ENCODE assay signal across 8 mouse cellular contexts in genomic region chr10:59898180-59898778, GRCm38 (mm10). TPM values are rescaled to one million over a fixed set of nuclear protein-coding genes. Genes with fewer than 3 reads are reported as not detected.
A peak's percentile ranks its signal among the peaks of the same experiment; 100 is the strongest.
DNase-seq lines count a peak whose midpoint lies in the region; ATAC-seq and TF ChIP-seq lines count a peak whose summit lies in the region.

No protein-coding gene starts in this region.

- no peaks in the 10 kb centered on the region for H3K27me3 ChIP-seq in heart, embryonic 13.5 days (replicated peaks)
- no peaks in the 10 kb centered on the region for H3K27me3 ChIP-seq in heart, postnatal 0 days (ENCODE audit: control insufficient read depth, insufficient read depth, low read length)
- no peaks in the 10 kb centered on the region for H3K27me3 ChIP-seq in liver, embryonic 16.5 days (ENCODE audit: control insufficient read depth, insufficient read depth, low read depth, low read length)

- peak overlapping the region; percentile 80 for H3K9ac ChIP-seq in heart, embryonic 13.5 days
- H3K9ac ChIP-seq in heart, postnatal 0 days (replicated peaks; ENCODE audit: low read depth, low read length) = no peak overlapping the region
- peak overlapping the region; percentile 74; the same call in 1 of the 2 replicates for H3K9ac ChIP-seq in liver, embryonic 16.5 days (ENCODE audit: low read depth, low read length)

- peak overlapping the region; percentile 63; the same call in 1 of the 2 replicates for H3K4me2 ChIP-seq in heart, embryonic 13.5 days
- H3K4me2 ChIP-seq in heart, postnatal 0 days (ENCODE audit: low read depth, low read length) = no peak overlapping the region
- peak overlapping the region; percentile 78 for H3K4me2 ChIP-seq in liver, embryonic 16.5 days (ENCODE audit: low read depth, low read length)

- TF ChIP-seq EP300 in heart, postnatal 0 days (IDR thresholded peaks at IDR 0.05; ENCODE audit: low read depth) = no peak

- TF ChIP-seq CTCF in brain, embryonic 14.5 days (IDR thresholded peaks at IDR 0.05; ENCODE audit: borderline replicate concordance, extremely low read depth, insufficient read depth, insufficient read length) = no peak
- no peak for TF ChIP-seq CTCF in heart, postnatal 0 days (IDR thresholded peaks at IDR 0.05; ENCODE audit: low read depth)

- no peaks in the 10 kb centered on the region for H3K9me3 ChIP-seq in heart, embryonic 13.5 days
- H3K9me3 ChIP-seq in heart, postnatal 0 days (replicated peaks; ENCODE audit: control insufficient read depth, low read length) = no peaks in the 10 kb centered on the region
- H3K9me3 ChIP-seq in liver, embryonic 16.5 days (replicated peaks; ENCODE audit: control insufficient read depth, low read length) = no peaks in the 10 kb centered on the region

- no peak for ATAC-seq in heart, embryonic 13.5 days (ENCODE audit: extremely low read depth, insufficient number of reproducible peaks, low FRiP score, low TSS enrichment)
- no peak for ATAC-seq in heart, postnatal 0 days (ENCODE audit: insufficient read depth, low read depth)
- ATAC-seq in liver, embryonic 16.5 days (ENCODE audit: low read depth) = no peak

- H3K4me1 ChIP-seq in heart, embryonic 13.5 days = peaks cover 74% of the 10 kb centered on the region
- H3K4me1 ChIP-seq in heart, postnatal 0 days (ENCODE audit: control insufficient read depth, insufficient read depth) = peaks cover 61% of the 10 kb centered on the region
- peaks cover 50% of the 10 kb centered on the region for H3K4me1 ChIP-seq in liver, embryonic 16.5 days (ENCODE audit: control insufficient read depth, low read depth, low read length)

- 71% methylated on average over 9 of the region's 9 CpGs for WGBS in heart, embryonic 13.5 days
- WGBS in heart, postnatal 0 days = 73% methylated on average over 9 of the region's 9 CpGs
- WGBS in liver, embryonic 16.5 days (ENCODE audit: insufficient replicate concordance) = 59% methylated on average over 9 of the region's 9 CpGs

- TF ChIP-seq POLR2A in brain, embryonic 14.5 days (IDR thresholded peaks at IDR 0.05; ENCODE audit: borderline replicate concordance, extremely low read depth, insufficient read depth, insufficient read length, poor library complexity, severe bottlenecking) = no peak

- H3K36me3 ChIP-seq in heart, embryonic 13.5 days = peaks cover 54% of the 10 kb centered on the region
- peaks cover 44% of the 10 kb centered on the region for H3K36me3 ChIP-seq in heart, postnatal 0 days (replicated peaks; ENCODE audit: control insufficient read depth, insufficient read depth, low read length)
- peaks cover 50% of the 10 kb centered on the region for H3K36me3 ChIP-seq in liver, embryonic 16.5 days (ENCODE audit: control insufficient read depth, insufficient read depth)

- no peak overlapping the region for H3K4me3 ChIP-seq in heart, embryonic 13.5 days
- H3K4me3 ChIP-seq in heart, postnatal 0 days (ENCODE audit: low read depth, low read length) = no peak overlapping the region
- H3K4me3 ChIP-seq in liver, embryonic 16.5 days (ENCODE audit: low read depth, low read length) = no peak overlapping the region

- no peak for DNase-seq in heart, adult 18-20 months
- peak; percentile 54 for DNase-seq in brain, embryonic 14.5 days (ENCODE audit: low read depth)
- DNase-seq in heart, postnatal 0 days (ENCODE audit: low spot score) = no peak
- no peak for DNase-seq in frontal cortex, adult 2 months (ENCODE audit: extremely low spot score in 1 of 2, low spot score in 1 of 2)
- DNase-seq in B cell, adult 2 months = no peak
- DNase-seq in layer of hippocampus, adult 18-20 months (ENCODE audit: low spot score in 2 of 2) = no peak

- peak overlapping the region; percentile 97 for H3K27ac ChIP-seq in heart, embryonic 13.5 days (replicated peaks)
- peak overlapping the region; percentile 23 for H3K27ac ChIP-seq in heart, postnatal 0 days (ENCODE audit: low read depth)
- H3K27ac ChIP-seq in liver, embryonic 16.5 days (ENCODE audit: low read length) = peak overlapping the region; percentile 97

RNA-seq across cellular contexts. Expression of gene Dnajb12, which starts 18.9 kb away (rescaled TPM):
- 22.9 and 23.7 TPM in 2 replicates for polyA plus RNA-seq in heart, embryonic 13.5 days (2015; fragmentation: Nextera tagmentation; extraction: Ambion mirVana)
- total RNA-seq in heart, adult 18-20 months (2021) = 10 to 100 TPM; 38.6 to 42.3 TPM
- polyA plus RNA-seq in brain, embryonic 14.5 days (2012; rRNA removed) = 22.6 and 34.0 TPM in 2 replicates
- 48.5 and 50.0 TPM in 2 replicates for total RNA-seq in heart, postnatal 0 days (2014; rRNA removed; ENCODE audit: low replicate concordance)
- polyA plus RNA-seq in heart, postnatal 0 days (2015; fragmentation: Nextera tagmentation; extraction: Ambion mirVana) = 18.4 and 18.5 TPM in 2 replicates
- polyA plus RNA-seq in liver, embryonic 16.5 days (2015; fragmentation: Nextera tagmentation; extraction: Ambion mirVana) = 14.8 and 15.5 TPM in 2 replicates
- polyA plus RNA-seq in frontal cortex, adult 2 months (2012; rRNA removed) = 49.0 and 50.3 TPM in 2 replicates
- 10 to 100 TPM; 52.7 to 53.2 TPM for total RNA-seq in layer of hippocampus, adult 18-20 months (2021)

RNA-seq across cellular contexts. Expression of gene Ddit4, which starts 53.4 kb away (rescaled TPM):
- 19.7 and 24.5 TPM in 2 replicates for polyA plus RNA-seq in heart, embryonic 13.5 days (2015; fragmentation: Nextera tagmentation; extraction: Ambion mirVana)
- total RNA-seq in heart, adult 18-20 months (2021) = 100 to 1,000 TPM; 158 to 190 TPM
- polyA plus RNA-seq in brain, embryonic 14.5 days (2012; rRNA removed) = 82.4 and 114 TPM in 2 replicates
- 30.3 and 35.6 TPM in 2 replicates for total RNA-seq in heart, postnatal 0 days (2014; rRNA removed; ENCODE audit: low replicate concordance)
- polyA plus RNA-seq in heart, postnatal 0 days (2015; fragmentation: Nextera tagmentation; extraction: Ambion mirVana) = 17.0 and 17.4 TPM in 2 replicates
- 5.0 and 6.8 TPM in 2 replicates for polyA plus RNA-seq in liver, embryonic 16.5 days (2015; fragmentation: Nextera tagmentation; extraction: Ambion mirVana)
- polyA plus RNA-seq in frontal cortex, adult 2 months (2012; rRNA removed) = 46.3 and 53.3 TPM in 2 replicates
- total RNA-seq in layer of hippocampus, adult 18-20 months (2021) = 10 to 100 TPM; 69.7 to 89.5 TPM

Comparison
In these comparisons a context has a peak if more than half of its experiments do, and no peak if none do; other contexts are left out.
1. H3K27ac ChIP-seq: peak in every context shown above with its lines; median percentile 97 in heart, embryonic 13.5 days; 97 in liver, embryonic 16.5 days; 23 in heart, postnatal 0 days.